Mouse (Mus musculus) testis, adult 2 months (tissue): ENCODE data around the gene Dynlt3.
"Not testable (repeated sequence)": the region's sequence is repeated elsewhere in the genome, so short reads cannot be mapped to it uniquely, and the experiment has no call there.

Experiments
- CTCF ChIP-seq: fragments of 200-500 bp; IDR thresholded peaks from 2 replicates; pipeline ENCODE4 v1.5.1; 2012; ENCODE audit warnings: low read depth, mild to moderate bottlenecking, inconsistent platforms, low read length, moderate library complexity; ENCODE audit not compliant: control insufficient read depth, insufficient read depth, insufficient replicate concordance
- POLR2A ChIP-seq: fragments of 200-500 bp; IDR thresholded peaks from 2 replicates; pipeline ENCODE4 v1.6.1; 2012; ENCODE audit warnings: low read depth, mild to moderate bottlenecking, inconsistent platforms, low read length, moderate library complexity; ENCODE audit not compliant: control insufficient read depth

DNA sequence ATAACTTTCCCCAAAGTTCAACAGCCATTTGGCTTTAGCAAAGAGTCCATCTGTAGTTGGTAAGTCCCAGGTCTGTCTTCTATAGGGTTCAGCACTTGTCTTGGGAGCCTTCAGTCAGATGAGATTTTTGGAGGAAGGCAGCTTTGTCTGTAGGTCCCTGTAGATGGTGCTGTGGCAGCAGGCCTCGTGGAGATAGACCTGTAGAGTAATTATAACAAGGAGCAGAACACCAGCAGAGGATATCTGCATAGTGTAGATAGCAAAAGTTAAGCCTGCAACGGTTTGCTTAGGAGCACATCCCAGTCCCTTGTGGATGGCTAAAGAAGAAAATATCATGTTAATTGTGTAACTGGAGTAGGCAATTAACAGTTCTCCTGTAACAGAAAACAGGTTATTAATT lies 22.7 kb downstream of the Dynlt3 start:
- not testable (repeated sequence) for TF ChIP-seq CTCF, POLR2A
